Mouse (Mus musculus) embryonic facial prominence, embryonic 15.5 days (tissue): ENCODE results near the gene Rsph1. TPM values are rescaled to one million over a fixed set of nuclear protein-coding genes. Genes with fewer than 3 reads are reported as not detected.

Experiments used
- ATAC-seq: fragments of 200-750 bp; cut with Nextera tagmentation; 2 replicates; pipeline ENCODE4 v1.8.0; 2017; ENCODE audit warnings: low read depth, moderate TSS enrichment; ENCODE audit not compliant: insufficient number of reproducible peaks, low FRiP score, low TSS enrichment
- H3K27ac ChIP-seq: fragments of 300-500 bp; sonication (generic); replicated peaks from 2 replicates; pipeline ENCODE4 v1.5.1; 2015; ENCODE audit warnings: mild to moderate bottlenecking, inconsistent platforms
- H3K27me3 ChIP-seq: fragments of 300-500 bp; sonication (generic); 2 replicates; pipeline ENCODE4 v1.6.1; 2015; ENCODE audit warnings: inconsistent platforms
- H3K36me3 ChIP-seq: fragments of 300-500 bp; sonication (generic); 2 replicates; pipeline ENCODE4 v1.6.1; 2015; ENCODE audit warnings: mild to moderate bottlenecking, inconsistent platforms
- H3K4me1 ChIP-seq: fragments of 300-500 bp; sonication (generic); 2 replicates; pipeline ENCODE4 v1.6.1; 2015; ENCODE audit warnings: inconsistent platforms
- H3K4me2 ChIP-seq: fragments of 300-500 bp; sonication (generic); replicated peaks from 2 replicates; pipeline ENCODE4 v1.6.1; 2015; ENCODE audit warnings: mild to moderate bottlenecking, inconsistent platforms
- H3K4me3 ChIP-seq: fragments of 300-500 bp; sonication (generic); replicated peaks from 2 replicates; pipeline ENCODE4 v1.5.1; 2015; ENCODE audit warnings: mild to moderate bottlenecking, inconsistent platforms
- H3K9ac ChIP-seq: fragments of 300-500 bp; sonication (generic); 2 replicates; pipeline ENCODE4 v1.6.1; 2015; ENCODE audit warnings: inconsistent platforms
- H3K9me3 ChIP-seq: fragments of 300-500 bp; sonication (generic); replicated peaks from 2 replicates; pipeline ENCODE4 v1.6.1; 2016; ENCODE audit warnings: inconsistent platforms
- WGBS: fragments of 180-500 bp; shearing (Covaris S2); methylation state at CpG from one replicate; pipeline ENCODE4 v1.1.7; 2015; 5-methylcytosine and 5-hydroxymethylcytosine counted together
- polyA plus RNA-seq: library from polyadenylated mRNA; unstranded; fragments of >200 nt; fragmentation: Nextera tagmentation; extraction: Ambion mirVana; gene quantifications from 2 replicates; pipeline ENCODE4 v1.2.1, GENCODE M21; 2015

Rsph1 gene
- polyA plus RNA-seq: 19.6 and 34.3 TPM in 2 replicates

DNA sequence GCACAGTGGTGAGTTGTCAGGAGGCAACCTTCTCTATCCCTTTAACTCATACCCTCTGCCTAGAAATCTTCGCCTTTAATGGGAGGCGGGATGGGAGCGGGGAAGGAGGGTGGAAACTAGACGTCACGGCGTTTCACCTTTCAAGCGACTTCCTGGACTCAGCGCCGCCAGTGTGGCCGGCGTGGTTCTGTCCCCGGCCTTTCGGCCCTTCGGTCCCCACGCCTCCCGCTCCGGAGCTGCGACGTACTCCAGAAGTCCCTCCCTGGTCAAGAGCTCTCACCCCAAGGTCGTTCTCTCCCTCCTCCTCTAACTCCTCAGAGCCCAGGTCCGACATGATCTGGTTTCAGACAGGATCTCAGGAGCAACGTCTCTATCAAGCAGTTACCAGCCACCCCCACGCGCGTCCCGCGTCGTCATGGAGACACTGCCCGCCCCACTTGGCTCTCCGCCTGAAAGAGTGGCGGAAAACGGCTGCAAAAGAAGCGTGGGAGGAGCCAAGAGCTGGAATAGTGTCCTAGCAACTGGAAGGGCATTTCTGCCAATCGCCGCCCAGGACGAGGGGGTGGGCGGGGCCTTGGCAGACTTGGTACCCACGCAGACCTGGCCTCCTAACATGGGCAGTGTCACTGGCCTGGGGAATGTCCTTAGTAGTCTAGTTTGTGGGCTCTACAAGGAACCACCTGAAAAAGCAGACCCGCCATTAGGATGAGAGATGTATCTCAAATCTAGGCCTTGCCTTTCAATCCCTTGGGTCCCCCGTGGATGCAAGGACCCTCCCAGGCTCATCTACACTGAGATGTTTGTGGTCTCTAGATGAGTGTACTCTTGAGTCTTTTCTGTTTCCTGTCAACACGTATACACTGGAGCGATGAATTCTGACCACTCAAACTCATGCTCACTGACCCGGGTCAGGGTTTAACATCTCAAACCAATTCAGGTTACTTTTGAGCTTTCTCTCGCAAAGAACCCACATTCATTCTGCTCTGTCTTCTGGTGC, at the start of gene Rsph1:
Rsph1 (minus strand) TSS at position 462 of the 997 bp plus-strand sequence.
- 10% methylated on average over 44 of the region's 44 CpGs for WGBS
- H3K4me1 ChIP-seq: peaks cover 12% of the 10 kb centered on the region
- H3K4me3 ChIP-seq: peak within 1 kb of the TSS; percentile 44
- H3K27ac ChIP-seq: no peak within 1 kb of the TSS
- no peaks in the 10 kb centered on the region for H3K27me3 ChIP-seq
- H3K9me3 ChIP-seq: no peaks in the 10 kb centered on the region
- H3K4me2 ChIP-seq: peak within 1 kb of the TSS; percentile 79
- peak; percentile 80 for ATAC-seq
- H3K9ac ChIP-seq: no peak within 1 kb of the TSS
- H3K36me3 ChIP-seq: no peaks in the 10 kb centered on the region

DNA sequence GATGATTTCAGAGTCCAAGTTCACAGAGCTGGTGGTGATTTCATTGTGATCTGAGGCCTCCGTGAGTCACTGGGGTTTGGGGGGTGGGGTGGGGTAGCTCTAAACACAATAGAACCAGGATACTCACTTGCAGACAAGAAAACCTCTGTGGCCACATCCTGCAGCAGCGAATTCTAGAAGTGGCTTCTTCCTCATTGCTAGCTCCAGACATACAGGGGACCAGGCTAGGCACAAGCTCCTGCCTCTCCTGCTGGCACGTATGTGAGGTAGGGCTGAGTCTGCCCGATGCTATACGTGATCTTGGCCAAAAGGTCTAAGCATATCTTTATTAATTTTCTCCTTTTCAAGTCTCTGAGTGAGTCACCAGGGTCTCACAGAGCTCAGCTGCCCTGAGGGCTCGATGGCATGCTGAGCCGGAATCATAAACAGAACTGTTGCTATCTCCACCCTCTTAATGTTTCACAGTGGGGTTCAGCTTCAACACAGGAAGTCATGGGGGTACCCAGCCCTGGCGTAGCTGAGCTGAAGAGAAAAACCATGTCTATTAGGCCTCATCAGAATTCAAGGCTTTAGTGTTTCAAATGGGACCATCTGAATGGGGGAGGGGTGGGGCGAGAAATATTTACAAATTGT, 49.2 kb upstream of the Rsph1 start:
- Histone ChIP-seq H3K4me3 (no peak overlapping the region), H3K36me3 (no peaks in the 10 kb centered on the region), H3K27me3 (no peaks in the 10 kb centered on the region), H3K9ac (no peak overlapping the region), H3K27ac (no peak overlapping the region), H3K4me1 (no peaks in the 10 kb centered on the region; the same call in 1 of the 2 replicates), H3K9me3 (no peaks in the 10 kb centered on the region), H3K4me2 (no peak overlapping the region)
- 26% methylated on average over 9 of the region's 9 CpGs for WGBS
- ATAC-seq: no peak

DNA sequence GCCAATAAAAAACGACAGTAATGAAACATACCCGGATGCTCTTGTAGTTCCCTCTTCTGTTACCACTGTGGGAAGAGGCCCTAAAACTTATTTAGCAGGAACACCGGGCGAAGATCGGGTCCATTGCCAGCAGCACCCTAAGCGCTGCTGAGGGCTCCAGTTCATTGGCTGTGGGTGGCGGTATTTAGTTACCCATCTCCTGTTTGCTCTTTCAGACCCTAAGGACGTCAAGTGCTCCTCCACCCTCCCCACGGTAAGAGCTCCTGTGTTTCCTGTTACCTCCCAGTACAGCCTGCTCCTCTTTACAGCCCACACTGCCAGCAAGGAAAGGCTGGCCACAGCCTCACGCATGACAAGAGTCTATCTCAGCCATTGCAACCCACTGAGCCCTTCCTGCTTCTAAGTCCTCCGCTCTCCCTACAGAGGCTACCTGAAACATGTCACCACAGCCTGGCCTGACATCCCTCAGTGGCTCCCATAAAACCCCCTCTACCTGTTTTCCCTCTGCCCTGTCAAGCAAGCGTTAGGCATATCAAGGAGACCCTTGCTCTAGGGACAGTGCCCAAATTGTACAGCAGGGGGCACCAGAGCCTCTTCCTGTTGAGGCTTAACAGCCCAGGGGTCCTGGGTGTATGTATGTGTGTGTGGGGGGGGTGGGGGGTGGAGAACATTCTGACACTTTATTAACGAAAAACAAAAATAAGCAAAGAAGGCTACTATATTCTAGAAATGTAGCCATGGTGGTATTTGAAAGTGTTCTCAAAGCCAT, 48.5 kb upstream of the Rsph1 start:
- no peak for ATAC-seq
- H3K4me2 ChIP-seq: no peak overlapping the region
- no peaks in the 10 kb centered on the region for H3K27me3 ChIP-seq
- H3K4me3 ChIP-seq: no peak overlapping the region
- H3K9ac ChIP-seq: no peak overlapping the region
- no peak overlapping the region for H3K27ac ChIP-seq
- no peaks in the 10 kb centered on the region for H3K9me3 ChIP-seq
- no peaks in the 10 kb centered on the region; the same call in 1 of the 2 replicates for H3K4me1 ChIP-seq
- 66% methylated on average over 13 of the region's 13 CpGs for WGBS
- no peaks in the 10 kb centered on the region for H3K36me3 ChIP-seq

DNA sequence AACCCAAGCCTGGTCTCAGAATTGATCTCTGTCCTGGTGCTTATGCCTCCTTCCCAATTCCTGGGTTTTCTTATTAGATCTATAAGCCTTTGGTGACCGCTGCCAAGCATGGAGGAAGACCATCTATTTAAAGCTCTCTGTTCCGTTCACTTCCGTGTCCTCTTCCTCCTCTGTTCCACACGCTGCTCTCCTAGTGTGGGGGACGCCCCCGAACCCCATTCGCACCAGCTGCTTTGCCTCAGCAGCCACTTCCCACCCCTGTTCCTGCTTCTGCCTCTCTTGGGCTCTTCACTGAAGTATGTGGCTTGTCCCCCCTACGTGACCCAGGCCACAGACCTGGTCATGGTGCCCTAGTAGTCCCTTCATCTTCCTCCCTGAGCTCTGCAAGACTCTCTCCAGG, 47.0 kb upstream of the Rsph1 start:
- no peak overlapping the region for H3K4me2 ChIP-seq
- H3K27me3 ChIP-seq: no peaks in the 10 kb centered on the region
- no peak for ATAC-seq
- no peak overlapping the region for H3K9ac ChIP-seq
- no peak overlapping the region for H3K27ac ChIP-seq
- H3K4me1 ChIP-seq: no peaks in the 10 kb centered on the region; the same call in 1 of the 2 replicates
- WGBS: 91% methylated on average over 8 of the region's 8 CpGs
- no peaks in the 10 kb centered on the region for H3K36me3 ChIP-seq
- no peaks in the 10 kb centered on the region for H3K9me3 ChIP-seq
- H3K4me3 ChIP-seq: no peak overlapping the region

DNA sequence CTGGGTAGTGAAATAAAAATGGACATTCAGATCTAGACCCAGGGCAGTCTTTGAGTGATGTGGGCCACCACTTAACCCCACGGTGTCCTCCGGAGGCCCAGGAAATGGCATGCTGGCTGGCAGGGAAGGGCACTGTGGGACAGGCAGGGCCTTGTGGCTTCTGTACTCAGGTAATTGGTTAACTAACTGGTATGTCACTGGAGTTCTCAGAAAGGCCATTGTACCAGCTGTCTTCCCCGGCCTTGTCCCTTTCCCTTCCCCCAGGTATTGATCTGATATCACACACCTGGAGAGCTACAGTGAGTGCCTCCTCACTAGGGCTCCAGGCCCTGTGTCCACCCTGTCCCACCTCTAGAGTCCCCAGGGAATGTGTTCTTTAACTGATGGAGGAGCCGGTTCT, 46.2 kb upstream of the Rsph1 start:
- no peak overlapping the region for H3K4me3 ChIP-seq
- no peak overlapping the region for H3K9ac ChIP-seq
- no peak overlapping the region for H3K27ac ChIP-seq
- H3K4me1 ChIP-seq: no peaks in the 10 kb centered on the region; the same call in 1 of the 2 replicates
- H3K9me3 ChIP-seq: no peaks in the 10 kb centered on the region
- no peak for ATAC-seq
- no peak overlapping the region for H3K4me2 ChIP-seq
- WGBS: 69% methylated on average over 4 of the region's 4 CpGs
- H3K36me3 ChIP-seq: no peaks in the 10 kb centered on the region
- H3K27me3 ChIP-seq: no peaks in the 10 kb centered on the region

DNA sequence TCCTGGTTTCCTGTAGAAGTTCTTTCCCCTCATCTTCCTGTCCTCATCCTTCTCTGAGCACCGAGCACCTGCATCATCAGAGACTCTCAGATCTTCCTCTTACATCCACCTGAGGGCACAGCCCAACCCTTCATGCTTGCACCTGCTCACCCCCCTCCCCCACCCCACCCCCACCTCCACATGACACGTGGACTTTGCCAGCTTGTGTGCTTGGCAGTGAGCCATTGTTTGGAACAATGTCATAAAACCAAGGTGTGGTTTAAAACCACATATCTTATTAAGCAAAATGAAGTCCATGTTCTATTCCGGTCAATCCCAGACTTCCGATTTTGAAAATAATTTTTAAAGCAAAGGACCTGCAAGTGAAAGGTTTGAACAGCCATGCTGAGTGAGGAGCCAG, 45.3 kb upstream of the Rsph1 start:
- no peak overlapping the region for H3K4me2 ChIP-seq
- no peaks in the 10 kb centered on the region for H3K27me3 ChIP-seq
- no peaks in the 10 kb centered on the region for H3K36me3 ChIP-seq
- no peaks in the 10 kb centered on the region for H3K9me3 ChIP-seq
- no peak for ATAC-seq
- no peak overlapping the region for H3K9ac ChIP-seq
- 70% methylated on average over 4 of the region's 4 CpGs for WGBS
- H3K4me3 ChIP-seq: no peak overlapping the region
- H3K4me1 ChIP-seq: no peaks in the 10 kb centered on the region; the same call in 1 of the 2 replicates
- 0 out of 2 replicates have a peak overlapping the region, but pooled peaks have one; percentile 6 for H3K27ac ChIP-seq

DNA sequence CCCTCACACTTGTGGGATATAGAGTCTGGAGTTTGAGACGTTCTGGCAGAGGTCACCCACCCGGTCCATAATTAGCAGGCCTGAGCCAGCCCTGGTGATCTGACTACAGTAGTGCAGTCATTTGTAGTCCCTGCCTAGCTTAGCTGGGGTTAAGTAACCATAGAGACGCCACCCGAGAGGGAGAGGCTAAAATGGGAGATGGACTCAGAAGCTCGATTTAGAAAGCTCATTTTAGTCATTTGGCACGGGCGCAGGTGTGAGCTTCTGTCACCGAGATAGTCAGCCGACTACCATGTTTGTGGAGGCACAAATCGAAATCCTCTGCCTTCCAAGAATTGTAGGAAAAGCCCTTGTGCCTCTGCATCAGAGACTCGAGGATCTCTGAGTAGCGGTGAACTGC, 44.2 kb upstream of the Rsph1 start:
- no peaks in the 10 kb centered on the region for H3K9me3 ChIP-seq
- H3K4me2 ChIP-seq: no peak overlapping the region
- H3K9ac ChIP-seq: no peak overlapping the region
- no peaks in the 10 kb centered on the region for H3K27me3 ChIP-seq
- H3K36me3 ChIP-seq: no peaks in the 10 kb centered on the region
- no peak overlapping the region for H3K4me3 ChIP-seq
- ATAC-seq: no peak
- 73% methylated on average over 12 of the region's 12 CpGs for WGBS
- H3K27ac ChIP-seq: no peak overlapping the region
- no peaks in the 10 kb centered on the region; the same call in 1 of the 2 replicates for H3K4me1 ChIP-seq

DNA sequence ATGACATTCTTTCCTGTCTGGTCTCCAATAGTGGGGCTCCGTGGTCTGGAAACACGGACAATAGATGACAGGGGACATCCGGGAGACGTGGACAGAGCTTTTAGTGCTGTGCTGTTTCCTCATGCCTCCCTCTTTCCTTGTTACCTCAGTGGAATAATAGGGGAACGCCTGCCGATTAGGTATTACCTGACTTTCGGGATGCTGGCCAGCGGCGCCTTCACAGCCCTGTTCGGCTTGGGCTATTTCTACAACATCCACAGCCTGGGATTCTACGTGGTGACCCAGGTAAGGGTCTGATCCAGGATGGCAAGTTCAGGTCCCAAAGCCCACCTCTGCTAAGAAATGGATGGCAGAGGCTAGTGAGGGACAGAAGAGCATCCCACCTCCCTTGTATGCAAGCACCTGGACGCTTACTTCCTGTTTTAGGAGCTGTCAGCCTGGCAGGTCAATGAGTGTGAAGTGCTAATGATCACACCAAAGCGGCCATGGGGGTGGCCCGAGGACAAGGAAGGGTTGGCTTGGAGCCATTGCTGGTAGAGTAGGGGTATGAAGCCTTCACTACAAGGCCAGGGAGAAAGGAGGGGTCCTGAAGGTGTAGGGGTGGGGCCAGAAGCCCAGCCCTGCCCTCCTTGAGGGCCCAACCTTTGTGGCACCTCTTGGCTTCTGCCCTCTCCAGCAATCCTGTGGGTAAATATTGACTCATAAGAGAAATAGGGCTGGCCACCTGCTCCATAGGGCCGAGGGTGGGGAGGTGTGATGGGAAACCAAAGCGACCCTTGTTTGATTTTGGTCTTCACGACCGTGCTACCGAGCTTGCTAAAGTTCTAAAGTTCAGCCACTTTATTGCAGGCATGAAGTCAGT, 42.0 kb upstream of the Rsph1 start:
- Histone ChIP-seq H3K4me1 (peaks cover 8% of the 10 kb centered on the region; the same call in 1 of the 2 replicates), H3K36me3 (no peaks in the 10 kb centered on the region), H3K9ac (no peak overlapping the region), H3K9me3 (no peaks in the 10 kb centered on the region), H3K27me3 (no peaks in the 10 kb centered on the region), H3K27ac (no peak overlapping the region), H3K4me3 (no peak overlapping the region), H3K4me2 (no peak overlapping the region)
- 90% methylated on average over 19 of the region's 19 CpGs for WGBS
- no peak for ATAC-seq

DNA sequence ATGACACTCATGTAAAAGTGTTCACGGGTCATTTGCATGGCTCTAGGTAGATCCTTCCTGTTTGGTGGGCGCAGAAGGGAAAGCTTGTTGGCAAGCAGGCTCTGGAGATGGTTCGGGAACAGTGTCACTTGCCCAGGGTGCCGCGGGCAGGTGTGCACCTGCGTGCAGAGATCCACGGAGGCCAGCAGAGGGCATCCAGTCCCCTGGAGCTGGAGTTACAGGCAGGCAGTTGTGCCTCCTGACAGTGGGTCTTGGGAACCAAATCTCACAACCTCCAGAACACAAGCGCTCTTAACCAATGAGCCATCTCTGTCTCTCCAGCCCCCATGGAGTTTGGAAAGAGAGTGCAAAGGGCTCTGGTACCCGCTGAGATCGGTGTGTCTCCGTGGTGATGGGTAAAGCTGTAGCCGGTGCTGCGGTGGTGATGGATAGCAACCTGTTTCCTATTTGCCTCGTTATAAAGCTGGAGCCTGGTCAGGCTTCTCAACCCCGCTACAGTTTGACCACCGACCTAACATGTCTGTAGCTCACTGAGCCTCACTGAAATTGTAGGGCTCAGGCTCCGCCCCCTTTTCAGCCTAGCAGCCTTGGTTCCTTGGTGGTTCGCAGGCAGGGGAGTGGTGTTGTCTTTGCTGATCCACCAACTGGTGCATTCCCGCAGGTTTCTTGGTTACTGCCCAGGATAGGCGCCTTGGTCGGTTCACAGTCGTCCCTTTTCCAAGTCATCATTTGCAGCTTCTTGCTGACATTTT, 40.5 kb upstream of the Rsph1 start:
- no peak overlapping the region for H3K4me3 ChIP-seq
- H3K9me3 ChIP-seq: no peaks in the 10 kb centered on the region
- ATAC-seq: no peak
- H3K9ac ChIP-seq: no peak overlapping the region
- no peak overlapping the region for H3K27ac ChIP-seq
- no peaks in the 10 kb centered on the region for H3K27me3 ChIP-seq
- peaks cover 8% of the 10 kb centered on the region; the same call in 1 of the 2 replicates for H3K4me1 ChIP-seq
- WGBS: 44% methylated on average over 22 of the region's 22 CpGs
- no peak overlapping the region for H3K4me2 ChIP-seq
- no peaks in the 10 kb centered on the region for H3K36me3 ChIP-seq

DNA sequence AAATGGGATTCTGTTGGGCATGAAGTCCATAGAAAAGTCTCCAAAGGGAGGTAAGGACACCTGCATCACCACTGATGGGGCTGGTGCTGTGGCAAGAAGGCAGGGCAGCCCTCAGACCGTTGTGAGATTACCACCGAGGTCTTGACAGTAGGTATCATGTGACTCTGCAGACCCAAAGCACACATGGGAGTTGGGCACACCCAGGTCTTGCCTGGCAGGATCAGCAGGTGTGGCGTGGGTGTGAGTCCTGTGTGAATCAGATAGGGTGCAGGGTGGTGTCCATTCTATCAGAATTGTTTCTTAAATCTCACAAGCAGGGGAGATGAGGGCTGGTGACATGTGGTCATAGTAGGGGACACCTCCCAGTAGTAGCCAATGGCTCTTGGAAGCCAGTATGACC, 39.8 kb upstream of the Rsph1 start:
- 72% methylated on average over 3 of the region's 3 CpGs for WGBS
- no peaks in the 10 kb centered on the region for H3K9me3 ChIP-seq

More for the DNA sequence above, 39.8 kb upstream of the Rsph1 start:
- Histone ChIP-seq H3K27me3 (no peaks in the 10 kb centered on the region), H3K36me3 (no peaks in the 10 kb centered on the region), H3K4me1 (peaks cover 8% of the 10 kb centered on the region; the same call in 1 of the 2 replicates), H3K4me2 (no peak overlapping the region), H3K4me3 (no peak overlapping the region), H3K27ac (no peak overlapping the region), H3K9ac (no peak overlapping the region)
- ATAC-seq: no peak
